Mouse (Mus musculus): ENCODE measurements around the gene B4galnt2. TPM values are rescaled to one million over a fixed set of nuclear protein-coding genes. Genes with fewer than 3 reads are reported as not detected.
A peak's percentile ranks its signal among the peaks of the same experiment; 100 is the strongest.

B4galnt2 gene
- total and polyA plus RNA-seq, 2 experiments from 2014 or later, result not detected

- H3K27me3 ChIP-seq (ENCODE audit: insufficient read depth, low read length), result no peaks in the 10 kb centered on the region
- H3K27ac ChIP-seq (ENCODE audit: low read depth, low read length), result peak overlapping the region; percentile 77
- peak; percentile 62 for ATAC-seq (ENCODE audit: low FRiP score)
- peak overlapping the region; percentile 44 for H3K9ac ChIP-seq (replicated peaks; ENCODE audit: low read length, poor library complexity, severe bottlenecking)
- peak overlapping the region; percentile 57 for H3K4me3 ChIP-seq (ENCODE audit: low read depth, low read length)
- H3K4me2 ChIP-seq (ENCODE audit: low read depth, low read length, poor library complexity, severe bottlenecking), result peak overlapping the region; percentile 65
- DNase-seq (ENCODE audit: low spot score), result peak; percentile 78
- under 1% methylated on average over 35 of the region's 35 CpGs for WGBS
- H3K4me1 ChIP-seq (ENCODE audit: insufficient read depth, low read length), result no peaks in the 10 kb centered on the region
- peak; percentile 6; the same call in 1 of the 2 replicates for TF ChIP-seq CTCF (IDR thresholded peaks at IDR 0.05)
- H3K9me3 ChIP-seq (ENCODE audit: low read length), result no peaks in the 10 kb centered on the region
- H3K36me3 ChIP-seq (ENCODE audit: insufficient read depth, low read length), result no peaks in the 10 kb centered on the region
Measured at GRCm38 (mm10) chr11:95859468-95859855, 55.2 kb downstream of the B4galnt2 start.

- under 1% methylated on average over 58 of the region's 58 CpGs for WGBS
- peak overlapping the region; percentile 57 for H3K4me3 ChIP-seq (ENCODE audit: low read depth, low read length)
- DNase-seq (ENCODE audit: low spot score), result peak; percentile 99
- H3K36me3 ChIP-seq (ENCODE audit: insufficient read depth, low read length), result no peaks in the 10 kb centered on the region
- peak overlapping the region; percentile 77 for H3K27ac ChIP-seq (ENCODE audit: low read depth, low read length)
- peak overlapping the region; percentile 54 for H3K9ac ChIP-seq (replicated peaks; ENCODE audit: low read length, poor library complexity, severe bottlenecking)
- peak overlapping the region; percentile 65 for H3K4me2 ChIP-seq (ENCODE audit: low read depth, low read length, poor library complexity, severe bottlenecking)
- H3K27me3 ChIP-seq (ENCODE audit: insufficient read depth, low read length), result no peaks in the 10 kb centered on the region
- H3K9me3 ChIP-seq (ENCODE audit: low read length), result no peaks in the 10 kb centered on the region
- TF ChIP-seq CTCF (IDR thresholded peaks at IDR 0.05), result no peak
- no peaks in the 10 kb centered on the region for H3K4me1 ChIP-seq (ENCODE audit: insufficient read depth, low read length)
- ATAC-seq (ENCODE audit: low FRiP score), result peak; percentile 99
Measured at GRCm38 (mm10) chr11:95858528-95859467, 55.9 kb downstream of the B4galnt2 start.

GRCm38 (mm10) chr11:95857716-95858527, 56.8 kb downstream of the B4galnt2 start:
- peak overlapping the region; percentile 54 for H3K9ac ChIP-seq (replicated peaks; ENCODE audit: low read length, poor library complexity, severe bottlenecking)
- no peak for TF ChIP-seq CTCF (IDR thresholded peaks at IDR 0.05)
- no peaks in the 10 kb centered on the region for H3K27me3 ChIP-seq (ENCODE audit: insufficient read depth, low read length)
- H3K4me1 ChIP-seq (ENCODE audit: insufficient read depth, low read length), result no peaks in the 10 kb centered on the region
- H3K36me3 ChIP-seq (ENCODE audit: insufficient read depth, low read length), result no peaks in the 10 kb centered on the region
- H3K9me3 ChIP-seq (ENCODE audit: low read length), result no peaks in the 10 kb centered on the region
- H3K4me2 ChIP-seq (ENCODE audit: low read depth, low read length, poor library complexity, severe bottlenecking), result peak overlapping the region; percentile 65
- peak overlapping the region; percentile 57 for H3K4me3 ChIP-seq (ENCODE audit: low read depth, low read length)
- 12% methylated on average over 21 of the region's 21 CpGs for WGBS
- H3K27ac ChIP-seq (ENCODE audit: low read depth, low read length), result peak overlapping the region; percentile 77
- no peak for ATAC-seq (ENCODE audit: low FRiP score)
- peak; percentile 71 for DNase-seq (ENCODE audit: low spot score)

- Histone ChIP-seq H3K27me3 (ENCODE audit: insufficient read depth, low read length) (no peaks in the 10 kb centered on the region; the same call in 1 of the 2 replicates), H3K27ac (ENCODE audit: low read depth, low read length) (no peak overlapping the region), H3K9ac (replicated peaks; ENCODE audit: low read length, poor library complexity, severe bottlenecking) (no peak overlapping the region), H3K9me3 (ENCODE audit: low read length) (no peaks in the 10 kb centered on the region), H3K4me1 (ENCODE audit: insufficient read depth, low read length) (no peaks in the 10 kb centered on the region), H3K4me3 (ENCODE audit: low read depth, low read length) (no peak overlapping the region), H3K4me2 (ENCODE audit: low read depth, low read length, poor library complexity, severe bottlenecking) (peak overlapping the region; percentile 65; the same call in 1 of the 2 replicates), H3K36me3 (ENCODE audit: insufficient read depth, low read length) (no peaks in the 10 kb centered on the region)
- DNase-seq (ENCODE audit: low spot score) (peak; percentile 52), ATAC-seq (ENCODE audit: low FRiP score) (no peak)
- no peak for TF ChIP-seq CTCF (IDR thresholded peaks at IDR 0.05)
- 74% methylated on average over 4 of the region's 4 CpGs for WGBS
Measured at GRCm38 (mm10) chr11:95857306-95857705, 57.4 kb downstream of the B4galnt2 start.

- Histone ChIP-seq H3K36me3 (ENCODE audit: insufficient read depth, low read length) (no peaks in the 10 kb centered on the region), H3K27ac (ENCODE audit: low read depth, low read length) (no peak overlapping the region), H3K4me3 (ENCODE audit: low read depth, low read length) (no peak overlapping the region), H3K9me3 (ENCODE audit: low read length) (no peaks in the 10 kb centered on the region), H3K9ac (replicated peaks; ENCODE audit: low read length, poor library complexity, severe bottlenecking) (no peak overlapping the region), H3K4me1 (ENCODE audit: insufficient read depth, low read length) (no peaks in the 10 kb centered on the region), H3K4me2 (ENCODE audit: low read depth, low read length, poor library complexity, severe bottlenecking) (no peak overlapping the region), H3K27me3 (ENCODE audit: insufficient read depth, low read length) (no peaks in the 10 kb centered on the region; the same call in none of the 2 replicates)
- TF ChIP-seq CTCF (IDR thresholded peaks at IDR 0.05), result peak; percentile 68
- 60% methylated on average over 5 of the region's 5 CpGs for WGBS
- DNase-seq (ENCODE audit: low spot score) (no peak), ATAC-seq (ENCODE audit: low FRiP score) (no peak)
Measured at GRCm38 (mm10) chr11:95853684-95854083, 61.0 kb downstream of the B4galnt2 start.

Data from midbrain, postnatal 0 days (tissue).